Mouse (Mus musculus): Measurements from ENCODE around the gene Krtap4-2. TPM values are rescaled to one million over a fixed set of nuclear protein-coding genes. Genes with fewer than 3 reads are reported as not detected.
"Not testable (repeated sequence)": the region's sequence is repeated elsewhere in the genome, so short reads cannot be mapped to it uniquely, and the experiment has no call there.

Krtap4-2 gene
- not detected in 2 replicates for polyA plus RNA-seq (2016; fragmentation: Nextera tagmentation; extraction: Ambion mirVana)

DNA sequence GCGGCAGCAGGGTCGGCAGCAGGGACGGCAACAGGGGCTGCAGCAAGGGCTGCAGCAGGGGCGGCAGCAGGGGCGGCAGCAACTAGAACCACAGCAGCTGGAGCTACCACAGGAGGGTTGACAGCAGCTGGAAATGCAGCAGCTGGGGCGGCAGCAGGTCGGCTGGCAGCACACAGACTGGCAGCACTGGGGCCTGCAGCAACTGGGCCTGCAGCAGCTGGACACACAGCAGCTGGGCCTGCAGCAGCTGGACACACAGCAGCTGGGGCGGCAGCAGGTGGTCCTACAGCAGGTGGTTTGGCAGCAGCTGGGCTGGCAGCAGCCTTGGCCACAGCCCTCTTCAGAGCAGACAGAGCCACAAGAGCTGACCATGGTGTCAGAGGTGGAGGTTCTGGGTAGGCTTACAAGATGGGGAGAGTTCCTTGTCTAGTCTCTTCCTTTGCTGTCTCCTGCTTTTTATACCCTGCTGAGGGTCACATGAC lies at the start of gene Krtap4-2:
Krtap4-2 (minus strand) TSS at position 432 of the 482 bp plus-strand sequence.
- Histone ChIP-seq H3K4me3 (no peak within 1 kb of the TSS), H3K4me1 (no peaks in the 10 kb centered on the region), H3K27me3 (replicated peaks; ENCODE audit: low read depth, poor library complexity, severe bottlenecking) (no peaks in the 10 kb centered on the region; the same call in 1 of the 2 replicates), H3K36me3 (replicated peaks) (no peaks in the 10 kb centered on the region), H3K27ac (replicated peaks) (no peak within 1 kb of the TSS), H3K9me3 (no peaks in the 10 kb centered on the region)
- no peak for DNase-seq (ENCODE audit: low spot score)
- WGBS, result 36% methylated on average over 8 of the region's 8 CpGs

DNA sequence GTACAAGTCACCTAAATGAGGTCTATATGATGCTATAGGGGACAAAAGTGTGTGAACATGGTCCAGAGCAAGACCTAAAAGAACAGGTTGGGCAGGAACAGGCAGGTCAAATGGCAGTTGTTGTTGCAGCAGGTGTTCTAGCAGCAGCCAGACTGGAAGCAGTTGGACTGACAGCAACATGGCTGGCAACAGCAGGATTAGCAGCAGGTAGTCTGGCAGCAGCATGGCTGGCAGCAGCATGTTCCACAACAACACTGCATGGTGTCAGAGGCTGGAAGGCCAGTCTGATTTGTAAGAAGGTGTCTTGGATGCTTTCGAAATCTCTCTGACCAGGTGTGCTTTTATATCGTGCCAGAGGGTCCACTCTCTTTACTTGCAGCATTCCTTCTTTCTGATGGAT lies 48.6 kb upstream of the Krtap4-2 start:
- Histone ChIP-seq H3K9me3 (no peaks in the 10 kb centered on the region), H3K4me3 (no peak overlapping the region), H3K36me3 (replicated peaks) (no peaks in the 10 kb centered on the region), H3K4me1 (no peaks in the 10 kb centered on the region), H3K27ac (replicated peaks) (no peak overlapping the region), H3K27me3 (replicated peaks; ENCODE audit: low read depth, poor library complexity, severe bottlenecking) (no peaks in the 10 kb centered on the region)
- no peak for DNase-seq (ENCODE audit: low spot score)
- 81% methylated on average over 2 of the region's 2 CpGs for WGBS

DNA sequence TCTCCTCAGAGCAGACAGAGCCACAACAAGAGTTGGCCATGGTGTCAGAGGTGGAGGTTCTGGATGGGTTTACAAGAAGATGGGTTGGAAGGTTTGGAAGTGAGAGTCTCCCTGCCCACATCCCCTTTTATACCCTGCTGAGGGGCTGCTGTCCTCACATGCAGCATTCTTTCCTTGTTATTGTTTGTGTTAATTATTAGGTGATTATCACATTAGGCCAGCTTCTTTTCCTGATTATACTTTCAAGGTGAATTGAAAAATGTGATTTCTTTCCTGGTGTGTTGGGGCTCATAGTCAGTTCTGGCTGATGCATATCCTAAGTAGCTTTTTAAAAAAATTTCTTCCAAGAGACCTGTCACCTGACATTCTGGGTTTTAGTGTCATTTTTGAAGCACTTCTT lies 31.0 kb upstream of the Krtap4-2 start, which contains the start of gene Krtap4-6:
Krtap4-6 (minus strand) TSS at position 101 of the 400 bp plus-strand sequence.
- no peaks in the 10 kb centered on the region for H3K9me3 ChIP-seq
- DNase-seq (ENCODE audit: low spot score), result no peak
- H3K36me3 ChIP-seq (replicated peaks), result no peaks in the 10 kb centered on the region
- H3K27ac ChIP-seq (replicated peaks), result no peak within 1 kb of the TSS
- H3K27me3 ChIP-seq (replicated peaks; ENCODE audit: low read depth, poor library complexity, severe bottlenecking), result no peaks in the 10 kb centered on the region
- H3K4me1 ChIP-seq, result no peaks in the 10 kb centered on the region
- no peak within 1 kb of the TSS for H3K4me3 ChIP-seq

DNA sequence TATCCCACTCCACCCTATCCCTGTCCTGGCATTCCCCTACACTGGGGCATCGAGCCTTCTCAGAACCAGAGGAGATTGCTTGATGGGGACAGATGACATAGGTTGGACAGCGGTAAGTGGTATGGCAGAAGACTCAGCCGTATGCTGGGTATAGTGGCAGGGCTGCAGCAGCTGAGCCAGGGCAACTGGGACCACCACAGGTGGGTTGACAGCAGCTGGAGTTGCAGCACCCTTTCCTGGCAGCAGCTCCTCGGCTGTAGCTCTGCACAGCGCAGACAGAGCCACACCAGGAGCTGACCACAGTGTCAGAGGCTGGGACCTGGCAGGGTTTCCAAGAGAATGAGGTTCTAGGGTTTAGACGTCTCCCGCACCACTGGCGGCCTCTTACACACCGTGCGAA lies 27.9 kb upstream of the Krtap4-2 start:
- Histone ChIP-seq H3K4me3 (no peak overlapping the region), H3K9me3 (no peaks in the 10 kb centered on the region), H3K4me1 (no peaks in the 10 kb centered on the region), H3K27me3 (replicated peaks; ENCODE audit: low read depth, poor library complexity, severe bottlenecking) (no peaks in the 10 kb centered on the region), H3K36me3 (replicated peaks) (no peaks in the 10 kb centered on the region), H3K27ac (replicated peaks) (no peak overlapping the region)
- WGBS, result 89% methylated on average over 10 of the region's 10 CpGs
- DNase-seq (ENCODE audit: low spot score), result no peak

DNA sequence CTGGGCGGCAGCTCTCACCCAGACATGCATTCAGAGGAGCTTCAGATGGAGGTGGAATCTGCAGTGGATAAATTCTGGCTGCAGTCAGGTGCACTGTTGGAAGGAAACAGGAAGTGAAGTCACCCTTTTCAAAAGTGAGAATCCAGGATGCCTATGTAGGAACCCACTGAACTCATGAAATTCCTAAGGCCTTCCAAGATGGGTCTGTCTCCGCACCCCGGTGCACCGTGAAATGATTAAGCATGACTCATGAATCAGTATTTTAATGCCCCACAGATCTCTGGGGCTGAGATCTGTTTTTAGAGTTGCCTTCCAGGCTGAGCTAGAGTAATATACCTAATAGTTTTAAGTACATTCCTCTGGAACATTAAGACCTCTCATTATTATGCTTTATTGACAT lies 24.4 kb upstream of the Krtap4-2 start:
- Histone ChIP-seq H3K27ac (replicated peaks) (no peak overlapping the region), H3K36me3 (replicated peaks) (no peaks in the 10 kb centered on the region), H3K4me1 (no peaks in the 10 kb centered on the region), H3K27me3 (replicated peaks; ENCODE audit: low read depth, poor library complexity, severe bottlenecking) (no peaks in the 10 kb centered on the region), H3K4me3 (no peak overlapping the region), H3K9me3 (no peaks in the 10 kb centered on the region)
- DNase-seq (ENCODE audit: low spot score), result no peak
- WGBS, result 86% methylated on average over 4 of the region's 4 CpGs

DNA sequence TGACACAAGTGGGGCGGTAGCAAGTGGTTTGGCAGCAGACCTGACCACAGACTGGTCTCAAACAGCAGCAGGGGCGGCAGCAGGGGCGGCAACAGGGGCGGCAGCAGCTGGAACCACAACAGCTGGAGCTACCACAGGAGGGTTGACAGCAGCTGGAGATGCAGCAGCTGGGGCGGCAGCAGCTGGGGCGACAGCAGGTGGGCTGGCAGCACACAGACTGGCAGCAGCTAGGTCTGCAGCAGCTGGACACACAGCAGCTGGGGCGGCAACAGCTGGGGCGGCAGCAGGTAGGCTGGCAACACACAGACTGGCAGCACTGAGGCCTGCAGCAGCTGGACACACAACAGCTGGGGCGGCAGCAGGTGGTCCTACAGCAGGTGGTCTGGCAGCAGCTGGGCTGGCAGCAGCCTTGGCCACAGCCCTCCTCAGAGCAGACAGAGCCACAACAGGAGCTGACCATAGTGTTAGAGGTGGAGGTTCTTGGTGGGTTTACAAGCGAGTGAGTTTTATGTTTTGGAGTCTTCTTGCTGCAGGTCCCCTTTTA lies 23.7 kb upstream of the Krtap4-2 start, which contains the start of gene Gm11563:
Gm11563 (minus strand) TSS at position 494 of the 544 bp plus-strand sequence.
- H3K27me3 ChIP-seq (replicated peaks; ENCODE audit: low read depth, poor library complexity, severe bottlenecking); H3K4me3 ChIP-seq; H3K36me3 ChIP-seq (replicated peaks); H3K4me1 ChIP-seq; H3K27ac ChIP-seq (replicated peaks); DNase-seq (ENCODE audit: low spot score); H3K9me3 ChIP-seq: not testable (repeated sequence)
- WGBS, result 60% methylated on average over 10 of the region's 10 CpGs

DNA sequence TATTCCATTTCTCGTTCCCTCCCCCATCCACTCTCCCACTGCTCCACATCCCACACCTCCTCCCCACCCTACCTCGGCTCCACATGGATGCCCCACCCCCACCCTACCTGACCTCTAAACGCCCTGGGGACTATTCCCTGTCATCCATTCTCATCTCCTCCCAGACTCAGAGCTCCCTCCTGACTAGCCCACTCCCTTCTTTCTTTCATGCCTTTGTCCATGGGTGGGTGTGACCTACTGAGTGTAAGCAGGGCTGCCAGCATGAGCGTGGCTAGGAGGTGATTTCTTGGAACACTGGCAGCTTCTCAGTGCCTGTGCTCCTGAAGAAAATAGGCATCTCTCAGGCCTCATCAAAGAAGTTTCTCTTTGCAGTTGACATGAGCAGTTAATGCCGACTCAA lies 22.2 kb upstream of the Krtap4-2 start:
- no peak for DNase-seq (ENCODE audit: low spot score)

DNA sequence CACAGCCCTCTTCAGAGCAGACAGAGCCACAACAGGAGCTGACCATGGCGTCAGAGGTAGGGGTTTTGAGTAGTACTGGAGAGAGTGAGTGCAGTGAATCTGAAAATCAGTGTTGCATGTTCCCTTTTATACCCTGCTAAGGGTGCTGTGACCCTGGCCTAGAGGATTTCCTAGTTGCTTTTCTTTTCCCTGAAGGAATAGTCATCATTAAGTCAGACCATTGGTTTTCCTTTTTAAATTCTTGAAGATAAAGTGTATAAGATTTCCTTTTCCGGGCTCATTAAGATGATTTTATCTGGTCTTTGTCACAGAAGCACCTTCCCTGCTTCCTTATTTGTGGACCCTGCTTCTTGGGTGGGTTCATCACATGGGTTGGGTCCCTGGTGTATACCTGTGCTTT lies 15.3 kb upstream of the Krtap4-2 start, which contains the start of gene Gm11555:
Gm11555 (minus strand) TSS at position 101 of the 400 bp plus-strand sequence.
- H3K27ac ChIP-seq (replicated peaks), result no peak within 1 kb of the TSS
- no peaks in the 10 kb centered on the region for H3K36me3 ChIP-seq (replicated peaks)
- WGBS, result 82% methylated on average over 2 of the region's 2 CpGs
- no peaks in the 10 kb centered on the region for H3K4me1 ChIP-seq
- H3K27me3 ChIP-seq (replicated peaks; ENCODE audit: low read depth, poor library complexity, severe bottlenecking), result no peaks in the 10 kb centered on the region
- H3K4me3 ChIP-seq, result no peak within 1 kb of the TSS
- no peak for DNase-seq (ENCODE audit: low spot score)
- no peaks in the 10 kb centered on the region for H3K9me3 ChIP-seq

More for the DNA sequence above, 22.2 kb upstream of the Krtap4-2 start:
- H3K27me3 ChIP-seq (replicated peaks; ENCODE audit: low read depth, poor library complexity, severe bottlenecking), result no peaks in the 10 kb centered on the region
- no peaks in the 10 kb centered on the region for H3K36me3 ChIP-seq (replicated peaks)
- no peaks in the 10 kb centered on the region for H3K4me1 ChIP-seq
- H3K27ac ChIP-seq (replicated peaks), result no peak overlapping the region
- H3K4me3 ChIP-seq, result no peak overlapping the region
- H3K9me3 ChIP-seq, result no peaks in the 10 kb centered on the region
- WGBS, result 54% methylated on average over 5 of the region's 5 CpGs

DNA sequence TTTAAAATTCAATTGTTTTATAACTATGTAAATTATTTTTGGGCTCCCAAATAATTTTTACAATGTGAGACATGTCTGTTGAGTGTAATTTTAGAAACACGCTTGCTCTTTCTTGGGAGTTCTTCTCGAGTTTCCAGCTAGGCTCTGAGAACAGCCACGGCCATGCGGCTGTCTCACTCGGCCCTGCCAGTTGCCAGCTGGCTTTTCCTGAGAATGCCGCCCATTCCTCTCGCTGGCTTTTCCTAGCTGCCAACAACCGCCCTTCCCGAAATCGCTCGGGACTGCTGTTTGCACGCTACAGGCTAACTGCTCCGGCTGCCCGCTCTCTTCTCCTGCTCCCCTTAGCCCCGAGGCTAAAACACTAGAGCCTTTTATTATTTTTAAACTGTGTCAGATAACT lies 11.6 kb upstream of the Krtap4-2 start:
- Histone ChIP-seq H3K4me1 (no peaks in the 10 kb centered on the region), H3K36me3 (replicated peaks) (no peaks in the 10 kb centered on the region), H3K9me3 (no peaks in the 10 kb centered on the region), H3K27me3 (replicated peaks; ENCODE audit: low read depth, poor library complexity, severe bottlenecking) (no peaks in the 10 kb centered on the region; the same call in 1 of the 2 replicates), H3K4me3 (no peak overlapping the region), H3K27ac (replicated peaks) (no peak overlapping the region)
- DNase-seq (ENCODE audit: low spot score), result no peak
- WGBS, result 82% methylated on average over 15 of the region's 15 CpGs

DNA sequence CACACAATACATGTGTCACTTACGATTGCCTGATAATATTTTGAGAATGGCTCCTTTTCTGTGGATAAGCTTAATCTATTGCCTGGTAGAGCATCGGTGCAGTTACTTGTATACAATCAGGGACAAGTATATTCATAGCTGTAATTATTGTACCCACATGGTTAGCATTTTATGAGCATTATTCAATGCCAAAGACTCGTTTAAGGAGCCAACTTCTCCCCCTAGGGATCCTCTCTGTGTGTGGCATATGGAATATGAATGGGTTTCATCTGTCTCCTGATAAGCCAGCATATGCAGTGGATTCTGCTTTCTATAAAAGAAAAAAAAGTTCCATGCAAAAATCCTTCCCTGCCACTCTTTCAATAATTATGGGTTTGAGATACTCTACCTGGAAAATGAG lies 9.5 kb upstream of the Krtap4-2 start:
- H3K36me3 ChIP-seq (replicated peaks), result no peaks in the 10 kb centered on the region
- H3K27me3 ChIP-seq (replicated peaks; ENCODE audit: low read depth, poor library complexity, severe bottlenecking), result no peaks in the 10 kb centered on the region; the same call in 1 of the 2 replicates
- no peak for DNase-seq (ENCODE audit: low spot score)
- no peaks in the 10 kb centered on the region for H3K9me3 ChIP-seq
- WGBS, result 85% methylated on average over 3 of the region's 3 CpGs
- no peaks in the 10 kb centered on the region for H3K4me1 ChIP-seq
- no peak overlapping the region for H3K27ac ChIP-seq (replicated peaks)
- H3K4me3 ChIP-seq, result no peak overlapping the region

DNA sequence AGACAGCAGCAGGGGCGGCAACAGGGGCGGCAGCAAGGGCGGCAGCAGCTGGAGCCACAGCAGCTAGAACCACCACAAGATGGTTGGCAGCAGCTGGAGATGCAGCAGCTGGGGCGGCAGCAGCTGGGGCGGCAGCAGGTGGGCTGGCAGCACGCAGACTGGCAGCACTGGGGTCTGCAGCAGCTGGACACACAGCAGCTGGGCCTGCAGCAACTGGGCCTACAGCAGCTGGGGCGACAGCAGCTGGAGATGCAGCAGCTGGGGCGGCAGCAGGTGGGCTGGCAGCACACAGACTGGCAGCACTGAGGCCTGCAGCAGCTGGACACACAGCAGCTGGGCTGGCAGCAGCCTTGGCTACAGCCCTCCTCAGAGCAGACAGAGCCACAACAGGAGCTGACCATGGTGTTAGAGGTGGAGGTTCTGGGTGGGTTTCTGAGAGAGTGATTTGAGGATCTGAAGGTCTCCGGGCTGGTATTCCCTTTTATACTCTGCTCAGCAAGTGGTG lies 8.8 kb upstream of the Krtap4-2 start, which contains the start of gene Krtap4-7:
Krtap4-7 (minus strand) TSS at position 455 of the 505 bp plus-strand sequence.
- 86% methylated on average over 9 of the region's 9 CpGs for WGBS
- H3K27ac ChIP-seq (replicated peaks); H3K27me3 ChIP-seq (replicated peaks; ENCODE audit: low read depth, poor library complexity, severe bottlenecking); H3K4me1 ChIP-seq; DNase-seq (ENCODE audit: low spot score); H3K36me3 ChIP-seq (replicated peaks); H3K4me3 ChIP-seq; H3K9me3 ChIP-seq: not testable (repeated sequence)

DNA sequence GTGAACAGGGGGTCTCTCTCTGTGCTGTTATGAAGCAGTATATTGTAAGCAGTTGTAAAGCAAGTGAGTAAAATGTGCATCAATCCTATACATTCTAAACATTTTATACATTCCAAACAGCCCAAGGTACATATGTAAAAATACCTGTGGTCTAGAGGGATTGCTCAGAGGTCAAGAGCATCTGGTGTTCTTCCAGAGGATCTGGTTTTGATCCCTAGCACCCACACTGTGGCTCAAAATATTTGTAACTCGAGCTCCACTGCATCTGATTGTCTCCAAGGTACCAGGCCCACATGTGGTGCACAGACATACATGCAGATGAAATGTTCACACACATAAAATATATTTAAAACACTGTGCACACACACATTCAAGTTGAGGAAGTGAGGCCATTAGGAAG lies 6.0 kb upstream of the Krtap4-2 start:
- no peaks in the 10 kb centered on the region for H3K4me1 ChIP-seq
- H3K27ac ChIP-seq (replicated peaks), result no peak overlapping the region
- H3K36me3 ChIP-seq (replicated peaks), result no peaks in the 10 kb centered on the region
- no peak overlapping the region for H3K4me3 ChIP-seq
- H3K9me3 ChIP-seq, result no peaks in the 10 kb centered on the region
- H3K27me3 ChIP-seq (replicated peaks; ENCODE audit: low read depth, poor library complexity, severe bottlenecking), result no peaks in the 10 kb centered on the region; the same call in 1 of the 2 replicates
- no peak for DNase-seq (ENCODE audit: low spot score)
- WGBS, result 42% methylated on average over 1 of the region's 1 CpGs

DNA sequence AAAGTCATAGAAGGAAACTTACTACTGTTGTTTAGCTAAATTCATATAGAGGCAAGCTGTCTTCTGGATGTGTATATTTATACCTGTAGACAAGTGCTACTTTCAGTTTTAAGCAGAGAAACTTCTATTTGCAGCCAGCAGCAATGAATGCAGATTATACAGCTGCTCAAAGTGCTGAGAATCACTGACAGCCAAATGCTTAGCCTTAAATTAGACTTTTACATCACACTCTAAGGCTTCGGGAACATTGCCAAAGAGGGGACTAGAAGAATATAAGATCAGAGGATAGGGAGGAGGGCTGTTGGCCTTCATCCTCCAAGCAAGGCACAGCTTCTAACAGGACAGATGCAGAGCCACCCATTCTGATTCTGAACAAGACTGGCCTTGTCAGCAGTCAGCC lies 2.2 kb upstream of the Krtap4-2 start:
- Histone ChIP-seq H3K4me3 (no peak overlapping the region), H3K36me3 (replicated peaks) (no peaks in the 10 kb centered on the region), H3K9me3 (no peaks in the 10 kb centered on the region), H3K27me3 (replicated peaks; ENCODE audit: low read depth, poor library complexity, severe bottlenecking) (no peaks in the 10 kb centered on the region; the same call in 1 of the 2 replicates), H3K27ac (replicated peaks) (no peak overlapping the region), H3K4me1 (no peaks in the 10 kb centered on the region)
- 80% methylated on average over 1 of the region's 1 CpGs for WGBS
- no peak for DNase-seq (ENCODE audit: low spot score)

Measured in embryonic facial prominence, embryonic 10.5 days (tissue).